Mouse (Mus musculus) cerebellum, adult 8-10 months (tissue): Measurements from ENCODE around the gene Scn11a.

Source experiments
- DNase-seq: peaks from one replicate; pipeline ENCODE4 v3.0.0; 2022

Gene Scn11a

GRCm38 (mm10) chr9:119825297-119825696, at the start of gene Scn11a:
Gene Scn11a (minus strand): TSS chr9:119825456.
- DNase-seq, result no peak

GRCm38 (mm10) chr9:119854170-119854569, 28.9 kb upstream of the Scn11a start:
- DNase-seq, result no peak

- no peak for DNase-seq
Observed at GRCm38 (mm10) chr9:119853071-119853846, 28.0 kb upstream of the Scn11a start.

- DNase-seq, result no peak
Observed at GRCm38 (mm10) chr9:119852347-119853030, 27.2 kb upstream of the Scn11a start.

- DNase-seq, result no peak
Observed at GRCm38 (mm10) chr9:119849214-119849613, 24.0 kb upstream of the Scn11a start.

- DNase-seq, result no peak
Observed at GRCm38 (mm10) chr9:119848671-119849070, 23.4 kb upstream of the Scn11a start.

GRCm38 (mm10) chr9:119847187-119847586, 21.9 kb upstream of the Scn11a start:
- no peak for DNase-seq

- DNase-seq, result no peak
Observed at GRCm38 (mm10) chr9:119844724-119845123, 19.5 kb upstream of the Scn11a start.

GRCm38 (mm10) chr9:119843549-119843948, 18.3 kb upstream of the Scn11a start:
- DNase-seq, result no peak

- DNase-seq, result no peak
Observed at GRCm38 (mm10) chr9:119842541-119843169, 17.4 kb upstream of the Scn11a start.

- no peak for DNase-seq
Observed at GRCm38 (mm10) chr9:119842091-119842490, 16.8 kb upstream of the Scn11a start.

GRCm38 (mm10) chr9:119841159-119841558, 15.9 kb upstream of the Scn11a start:
- DNase-seq, result no peak

GRCm38 (mm10) chr9:119835581-119836125, 10.4 kb upstream of the Scn11a start:
- no peak for DNase-seq

GRCm38 (mm10) chr9:119831001-119831400, 5.7 kb upstream of the Scn11a start:
- no peak for DNase-seq

- DNase-seq, result no peak
Observed at GRCm38 (mm10) chr9:119823722-119824121, 1.5 kb downstream of the Scn11a start.

- no peak for DNase-seq
Observed at GRCm38 (mm10) chr9:119813631-119814030, 11.6 kb downstream of the Scn11a start.

- DNase-seq, result no peak
Observed at GRCm38 (mm10) chr9:119806491-119806890, 18.8 kb downstream of the Scn11a start.

GRCm38 (mm10) chr9:119804501-119804847, 20.8 kb downstream of the Scn11a start:
- no peak for DNase-seq

- DNase-seq, result no peak
Observed at GRCm38 (mm10) chr9:119803845-119804500, 21.3 kb downstream of the Scn11a start.

- DNase-seq, result no peak
Observed at GRCm38 (mm10) chr9:119803169-119803827, 22.0 kb downstream of the Scn11a start.

GRCm38 (mm10) chr9:119801460-119801859, 23.8 kb downstream of the Scn11a start:
- no peak for DNase-seq

GRCm38 (mm10) chr9:119796791-119797190, 28.5 kb downstream of the Scn11a start:
- DNase-seq, result no peak
